Mouse (Mus musculus): ENCODE data around the gene Iqgap3. TPM values are rescaled to one million over a fixed set of nuclear protein-coding genes. Genes with fewer than 3 reads are reported as not detected.

Gene Iqgap3
- polyA plus RNA-seq (2012; ENCODE audit: insufficient read depth, insufficient read length, missing spikeins) = 20.5 and 25.7 TPM in 2 replicates

- Histone ChIP-seq H3K27ac (ENCODE audit: insufficient read depth, low read depth, low read length) (no peak within 1 kb of the TSS), H3K4me1 (ENCODE audit: control insufficient read depth, insufficient read depth, low read length) (peaks cover 12% of the 10 kb centered on the region), H3K4me3 (ENCODE audit: insufficient read depth, low read length) (peak within 1 kb of the TSS; percentile 76)
- TF ChIP-seq POLR2A (IDR thresholded peaks at IDR 0.05; ENCODE audit: borderline replicate concordance, low read depth, low read length) (no peak), CTCF (IDR thresholded peaks at IDR 0.05; ENCODE audit: low read depth, low read length) (no peak)
Observed at GRCm38 (mm10) chr3:88081345-88082223, at the start of gene Iqgap3. Iqgap3 (plus strand) TSS chr3:88081971.

DNA sequence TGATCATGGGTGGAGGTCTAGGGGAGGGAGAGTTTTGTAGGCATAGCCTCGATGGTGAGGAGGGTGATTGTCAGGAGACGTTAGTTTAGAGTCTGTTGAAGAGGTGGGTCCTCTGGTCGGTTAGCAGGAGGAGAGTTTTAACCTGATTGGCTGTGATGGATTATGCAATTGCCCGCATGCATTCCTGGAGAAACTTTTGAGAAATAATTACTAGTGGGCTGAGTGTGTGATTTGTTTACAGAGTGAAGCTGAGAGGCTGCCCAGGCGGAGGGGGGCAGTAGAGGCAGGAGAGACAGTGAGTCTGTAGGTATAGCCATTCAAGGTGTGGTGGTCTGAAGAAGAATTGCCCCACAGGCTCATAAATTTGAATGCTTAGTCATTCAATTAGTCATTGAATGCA is 48.3 kb upstream of the Iqgap3 start:
- H3K4me3 ChIP-seq (ENCODE audit: insufficient read depth, low read length) = no peak overlapping the region
- no peak for TF ChIP-seq POLR2A (IDR thresholded peaks at IDR 0.05; ENCODE audit: borderline replicate concordance, low read depth, low read length)
- TF ChIP-seq CTCF (IDR thresholded peaks at IDR 0.05; ENCODE audit: low read depth, low read length) = no peak
- peaks cover 9% of the 10 kb centered on the region for H3K4me1 ChIP-seq (ENCODE audit: control insufficient read depth, insufficient read depth, low read length)
- no peak overlapping the region for H3K27ac ChIP-seq (ENCODE audit: insufficient read depth, low read depth, low read length)

GRCm38 (mm10) chr3:88035561-88036293 is 46.0 kb upstream of the Iqgap3 start:
- TF ChIP-seq CTCF (IDR thresholded peaks at IDR 0.05; ENCODE audit: low read depth, low read length) (no peak), POLR2A (IDR thresholded peaks at IDR 0.05; ENCODE audit: borderline replicate concordance, low read depth, low read length) (no peak)
- H3K27ac ChIP-seq (ENCODE audit: insufficient read depth, low read depth, low read length) = no peak overlapping the region
- no peak overlapping the region for H3K4me3 ChIP-seq (ENCODE audit: insufficient read depth, low read length)
- H3K4me1 ChIP-seq (ENCODE audit: control insufficient read depth, insufficient read depth, low read length) = peaks cover 9% of the 10 kb centered on the region

- peak; percentile 6; the same call in 1 of the 2 replicates for TF ChIP-seq CTCF (IDR thresholded peaks at IDR 0.05; ENCODE audit: low read depth, low read length)
- TF ChIP-seq POLR2A (IDR thresholded peaks at IDR 0.05; ENCODE audit: borderline replicate concordance, low read depth, low read length) = no peak
- Histone ChIP-seq H3K4me1 (ENCODE audit: control insufficient read depth, insufficient read depth, low read length) (peaks cover 6% of the 10 kb centered on the region; the same call in 1 of the 2 replicates), H3K27ac (ENCODE audit: insufficient read depth, low read depth, low read length) (peak within 1 kb of the TSS; percentile 25), H3K4me3 (ENCODE audit: insufficient read depth, low read length) (peak within 1 kb of the TSS; percentile 97)
Observed at GRCm38 (mm10) chr3:88042661-88043421, 38.9 kb upstream of the Iqgap3 start, which contains the start of gene Gpatch4. Gpatch4 (plus strand) TSS chr3:88043108.

- Histone ChIP-seq H3K4me1 (ENCODE audit: control insufficient read depth, insufficient read depth, low read length) (0 out of 2 replicates have a peak, but pooled peaks cover 3% of the 10 kb centered on the region), H3K4me3 (ENCODE audit: insufficient read depth, low read length) (no peak overlapping the region), H3K27ac (ENCODE audit: insufficient read depth, low read depth, low read length) (no peak overlapping the region)
- TF ChIP-seq CTCF (IDR thresholded peaks at IDR 0.05; ENCODE audit: low read depth, low read length) = no peak
- no peak for TF ChIP-seq POLR2A (IDR thresholded peaks at IDR 0.05; ENCODE audit: borderline replicate concordance, low read depth, low read length)
Observed at GRCm38 (mm10) chr3:88049532-88049931, 32.2 kb upstream of the Iqgap3 start.

DNA sequence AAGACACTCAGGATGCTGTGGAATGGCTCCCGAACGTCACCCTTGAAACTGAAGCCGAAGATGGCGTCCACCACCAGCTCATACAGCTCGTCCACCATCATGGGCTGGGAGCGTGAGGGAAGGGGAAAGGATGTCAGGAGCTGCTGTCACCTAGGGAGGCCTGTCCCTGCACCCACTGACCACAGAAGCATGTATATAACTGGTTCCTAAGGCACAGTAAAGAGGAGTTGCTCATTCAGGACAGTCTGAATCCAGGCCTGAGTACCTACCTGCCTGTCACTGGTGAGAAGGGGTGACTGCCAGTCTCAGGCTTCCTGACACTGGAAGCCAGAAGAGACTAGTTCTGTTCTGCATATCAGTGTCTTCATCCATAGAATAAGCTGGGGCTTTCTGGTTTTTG is 24.7 kb upstream of the Iqgap3 start:
- Histone ChIP-seq H3K4me1 (ENCODE audit: control insufficient read depth, insufficient read depth, low read length) (peaks cover 6% of the 10 kb centered on the region; the same call in 1 of the 2 replicates), H3K4me3 (ENCODE audit: insufficient read depth, low read length) (no peak overlapping the region), H3K27ac (ENCODE audit: insufficient read depth, low read depth, low read length) (no peak overlapping the region)
- TF ChIP-seq CTCF (IDR thresholded peaks at IDR 0.05; ENCODE audit: low read depth, low read length) (no peak), POLR2A (IDR thresholded peaks at IDR 0.05; ENCODE audit: borderline replicate concordance, low read depth, low read length) (no peak)

- no peak for TF ChIP-seq CTCF (IDR thresholded peaks at IDR 0.05; ENCODE audit: low read depth, low read length)
- TF ChIP-seq POLR2A (IDR thresholded peaks at IDR 0.05; ENCODE audit: borderline replicate concordance, low read depth, low read length) = no peak
- peak within 1 kb of the TSS; percentile 53; the same call in 1 of the 2 replicates for H3K27ac ChIP-seq (ENCODE audit: insufficient read depth, low read depth, low read length)
- peaks cover 6% of the 10 kb centered on the region; the same call in 1 of the 2 replicates for H3K4me1 ChIP-seq (ENCODE audit: control insufficient read depth, insufficient read depth, low read length)
- peak within 1 kb of the TSS; percentile 95 for H3K4me3 ChIP-seq (ENCODE audit: insufficient read depth, low read length)
Observed at GRCm38 (mm10) chr3:88057902-88058696, 23.7 kb upstream of the Iqgap3 start, which contains the start of gene Naxe. Naxe (minus strand) TSS chr3:88058495.

DNA sequence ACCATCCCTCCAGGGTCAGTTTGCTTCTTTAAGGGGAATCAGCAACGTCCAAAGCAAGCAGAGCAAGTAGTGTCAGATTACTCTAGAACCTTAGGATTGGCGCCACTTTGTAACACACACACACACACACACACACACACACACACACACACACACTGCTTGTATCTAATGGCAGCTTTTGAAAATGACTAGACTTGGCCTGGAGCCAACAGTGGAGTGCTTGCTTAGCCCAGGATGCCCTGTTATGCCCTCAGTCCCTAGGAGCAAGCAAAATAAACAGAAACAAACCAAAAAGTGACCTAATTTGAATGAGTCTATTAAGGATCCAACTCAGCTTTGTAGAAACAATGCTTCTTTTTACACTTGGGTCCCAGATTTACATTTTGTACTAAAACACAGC is 13.4 kb upstream of the Iqgap3 start:
- no peaks in the 10 kb centered on the region for H3K4me1 ChIP-seq (ENCODE audit: control insufficient read depth, insufficient read depth, low read length)

More for the DNA sequence above, 13.4 kb upstream of the Iqgap3 start:
- TF ChIP-seq POLR2A (IDR thresholded peaks at IDR 0.05; ENCODE audit: borderline replicate concordance, low read depth, low read length) (no peak), CTCF (IDR thresholded peaks at IDR 0.05; ENCODE audit: low read depth, low read length) (no peak)
- no peak overlapping the region for H3K4me3 ChIP-seq (ENCODE audit: insufficient read depth, low read length)
- no peak overlapping the region for H3K27ac ChIP-seq (ENCODE audit: insufficient read depth, low read depth, low read length)

All from bone marrow macrophage, adult 2 months (primary cell).